Mouse (Mus musculus): ENCODE results near the gene Tac1. TPM values are rescaled to one million over a fixed set of nuclear protein-coding genes. Genes with fewer than 3 reads are reported as not detected.
"Not testable (repeated sequence)": the region's sequence is repeated elsewhere in the genome, so short reads cannot be mapped to it uniquely, and the experiment has no call there.

The Tac1 gene
- 8.0 and 12.0 TPM in 2 replicates for polyA plus RNA-seq (2015; fragmentation: Nextera tagmentation; extraction: Ambion mirVana)

GRCm38 (mm10) chr6:7554829-7555391 lies at the start of gene Tac1:
Gene Tac1, plus strand, starts transcription at chr6:7554879.
- H3K4me3 ChIP-seq (replicated peaks), result peak within 1 kb of the TSS; percentile 27
- no peak within 1 kb of the TSS; the same call in 1 of the 2 replicates for H3K9ac ChIP-seq
- peaks cover 31% of the 10 kb centered on the region for H3K27me3 ChIP-seq (replicated peaks)
- peak; percentile 43 for ATAC-seq
- no peak within 1 kb of the TSS for H3K27ac ChIP-seq
- H3K4me2 ChIP-seq (replicated peaks), result peak within 1 kb of the TSS; percentile 58
- 2% methylated on average over 37 of the region's 37 CpGs for WGBS
- H3K9me3 ChIP-seq, result no peaks in the 10 kb centered on the region
- no peaks in the 10 kb centered on the region for H3K36me3 ChIP-seq
- 0 out of 2 replicates have a peak, but pooled peaks cover 9% of the 10 kb centered on the region for H3K4me1 ChIP-seq (replicated peaks)

- not testable (repeated sequence) for ATAC-seq
- WGBS, result 77% methylated on average over 2 of the region's 2 CpGs
These were observed 11.2 kb upstream of the Tac1 start for GRCm38 (mm10) chr6:7543511-7543910.

GRCm38 (mm10) chr6:7555688-7556476 lies 1.2 kb downstream of the Tac1 start:
- H3K36me3 ChIP-seq, result no peaks in the 10 kb centered on the region
- no peaks in the 10 kb centered on the region for H3K9me3 ChIP-seq
- no peak overlapping the region for H3K9ac ChIP-seq
- peak overlapping the region; percentile 27; the same call in 1 of the 2 replicates for H3K4me3 ChIP-seq (replicated peaks)
- H3K27me3 ChIP-seq (replicated peaks), result peaks cover 31% of the 10 kb centered on the region
- peak overlapping the region; percentile 58 for H3K4me2 ChIP-seq (replicated peaks)
- 2% methylated on average over 25 of the region's 25 CpGs for WGBS
- 0 out of 2 replicates have a peak, but pooled peaks cover 9% of the 10 kb centered on the region for H3K4me1 ChIP-seq (replicated peaks)
- no peak overlapping the region for H3K27ac ChIP-seq
- no peak for ATAC-seq

More at GRCm38 (mm10) chr6:7543511-7543910, 11.2 kb upstream of the Tac1 start:
- H3K4me3 ChIP-seq (replicated peaks); H3K4me1 ChIP-seq (replicated peaks); H3K27ac ChIP-seq; H3K9me3 ChIP-seq; H3K9ac ChIP-seq; H3K36me3 ChIP-seq; H3K4me2 ChIP-seq (replicated peaks); H3K27me3 ChIP-seq (replicated peaks): not testable (repeated sequence)

GRCm38 (mm10) chr6:7558164-7558563 lies 3.5 kb downstream of the Tac1 start:
- Histone ChIP-seq H3K27me3 (replicated peaks) (peaks cover 31% of the 10 kb centered on the region), H3K27ac (no peak overlapping the region), H3K4me2 (replicated peaks) (no peak overlapping the region), H3K4me1 (replicated peaks) (0 out of 2 replicates have a peak, but pooled peaks cover 9% of the 10 kb centered on the region), H3K9me3 (no peaks in the 10 kb centered on the region), H3K4me3 (replicated peaks) (no peak overlapping the region), H3K9ac (no peak overlapping the region), H3K36me3 (no peaks in the 10 kb centered on the region)
- ATAC-seq, result no peak

GRCm38 (mm10) chr6:7562524-7562923 lies 7.8 kb downstream of the Tac1 start:
- Histone ChIP-seq H3K27ac (no peak overlapping the region), H3K4me3 (replicated peaks) (no peak overlapping the region), H3K4me2 (replicated peaks) (no peak overlapping the region), H3K4me1 (replicated peaks) (no peaks in the 10 kb centered on the region), H3K36me3 (no peaks in the 10 kb centered on the region), H3K9me3 (no peaks in the 10 kb centered on the region), H3K9ac (no peak overlapping the region), H3K27me3 (replicated peaks) (no peaks in the 10 kb centered on the region)
- no peak for ATAC-seq
- 59% methylated on average over 6 of the region's 6 CpGs for WGBS

- no peak overlapping the region for H3K9ac ChIP-seq
- no peaks in the 10 kb centered on the region for H3K9me3 ChIP-seq
- no peak for ATAC-seq
- 68% methylated on average over 3 of the region's 3 CpGs for WGBS
- no peak overlapping the region for H3K27ac ChIP-seq
- H3K4me3 ChIP-seq (replicated peaks), result no peak overlapping the region
- no peak overlapping the region for H3K4me2 ChIP-seq (replicated peaks)
- H3K36me3 ChIP-seq, result no peaks in the 10 kb centered on the region
- H3K4me1 ChIP-seq (replicated peaks), result no peaks in the 10 kb centered on the region
- H3K27me3 ChIP-seq (replicated peaks), result no peaks in the 10 kb centered on the region
These were observed 9.9 kb downstream of the Tac1 start for GRCm38 (mm10) chr6:7564537-7564936.

- 79% methylated on average over 1 of the region's 1 CpGs for WGBS
- no peaks in the 10 kb centered on the region for H3K9me3 ChIP-seq
These were observed 16.5 kb downstream of the Tac1 start for GRCm38 (mm10) chr6:7571144-7571543.

GRCm38 (mm10) chr6:7578031-7578430 lies 23.4 kb downstream of the Tac1 start:
- Histone ChIP-seq H3K27ac (no peak overlapping the region), H3K9ac (no peak overlapping the region), H3K4me1 (replicated peaks) (no peaks in the 10 kb centered on the region), H3K27me3 (replicated peaks) (no peaks in the 10 kb centered on the region), H3K4me3 (replicated peaks) (no peak overlapping the region), H3K9me3 (no peaks in the 10 kb centered on the region), H3K4me2 (replicated peaks) (no peak overlapping the region), H3K36me3 (no peaks in the 10 kb centered on the region)
- 55% methylated on average over 1 of the region's 1 CpGs for WGBS
- no peak for ATAC-seq

More at GRCm38 (mm10) chr6:7571144-7571543, 16.5 kb downstream of the Tac1 start:
- Histone ChIP-seq H3K9ac (no peak overlapping the region), H3K4me2 (replicated peaks) (no peak overlapping the region), H3K27me3 (replicated peaks) (no peaks in the 10 kb centered on the region), H3K36me3 (no peaks in the 10 kb centered on the region), H3K4me3 (replicated peaks) (no peak overlapping the region), H3K4me1 (replicated peaks) (no peaks in the 10 kb centered on the region), H3K27ac (no peak overlapping the region)
- no peak for ATAC-seq

- Histone ChIP-seq H3K27ac (no peak overlapping the region), H3K4me2 (replicated peaks) (no peak overlapping the region), H3K4me3 (replicated peaks) (no peak overlapping the region), H3K4me1 (replicated peaks) (no peaks in the 10 kb centered on the region), H3K36me3 (no peaks in the 10 kb centered on the region), H3K9ac (no peak overlapping the region), H3K9me3 (no peaks in the 10 kb centered on the region), H3K27me3 (replicated peaks) (no peaks in the 10 kb centered on the region)
- WGBS, result 83% methylated on average over 2 of the region's 2 CpGs
- ATAC-seq, result no peak
These were observed 39.8 kb downstream of the Tac1 start for GRCm38 (mm10) chr6:7594445-7594844.

- ATAC-seq, result no peak
- 65% methylated on average over 5 of the region's 5 CpGs for WGBS
- Histone ChIP-seq H3K9ac (no peak overlapping the region), H3K27ac (no peak overlapping the region), H3K4me3 (replicated peaks) (no peak overlapping the region), H3K4me1 (replicated peaks) (no peaks in the 10 kb centered on the region), H3K36me3 (no peaks in the 10 kb centered on the region), H3K27me3 (replicated peaks) (no peaks in the 10 kb centered on the region), H3K4me2 (replicated peaks) (no peak overlapping the region), H3K9me3 (no peaks in the 10 kb centered on the region)
These were observed 43.7 kb downstream of the Tac1 start for GRCm38 (mm10) chr6:7598416-7598815.

GRCm38 (mm10) chr6:7600228-7600627 lies 45.5 kb downstream of the Tac1 start:
- no peak for ATAC-seq
- Histone ChIP-seq H3K27ac (no peak overlapping the region), H3K36me3 (no peaks in the 10 kb centered on the region), H3K4me1 (replicated peaks) (no peaks in the 10 kb centered on the region), H3K27me3 (replicated peaks) (no peaks in the 10 kb centered on the region), H3K9ac (no peak overlapping the region), H3K4me3 (replicated peaks) (no peak overlapping the region), H3K4me2 (replicated peaks) (no peak overlapping the region), H3K9me3 (no peaks in the 10 kb centered on the region)
- WGBS, result 49% methylated on average over 2 of the region's 2 CpGs

GRCm38 (mm10) chr6:7601353-7602094 lies 46.8 kb downstream of the Tac1 start:
- H3K4me3 ChIP-seq (replicated peaks), result no peak overlapping the region
- ATAC-seq, result no peak
- 79% methylated on average over 4 of the region's 4 CpGs for WGBS
- no peak overlapping the region for H3K9ac ChIP-seq
- no peaks in the 10 kb centered on the region for H3K9me3 ChIP-seq
- H3K27me3 ChIP-seq (replicated peaks), result no peaks in the 10 kb centered on the region
- H3K4me2 ChIP-seq (replicated peaks), result no peak overlapping the region
- H3K36me3 ChIP-seq, result no peaks in the 10 kb centered on the region
- H3K4me1 ChIP-seq (replicated peaks), result no peaks in the 10 kb centered on the region
- no peak overlapping the region for H3K27ac ChIP-seq

All from intestine, embryonic 15.5 days (tissue).